21 mouse cellular contexts compared by ENCODE assay signal in genomic region chr6:54118395-54118794, GRCm38 (mm10).
DNase-seq lines count a peak whose midpoint lies in the region; ATAC-seq lines count a peak whose summit lies in the region.
"Had no signal": no experiment of that assay in that cellular context is flagged by ENCODE, and none has a peak within 500 bp of the region (broad histone marks: within the 10 kb centered on the region; RNA-seq: fewer than 3 reads in every experiment).

No protein-coding gene starts in this region.

- no peaks in the 10 kb centered on the region for H3K9me3 ChIP-seq in intestine, embryonic 16.5 days (ENCODE audit: control insufficient read depth, low read length)
- H3K9me3 ChIP-seq: embryonic facial prominence, embryonic 12.5 days; embryonic facial prominence, embryonic 15.5 days; hindbrain, embryonic 12.5 days had no signal

- no peaks in the 10 kb centered on the region for H3K27me3 ChIP-seq in intestine, embryonic 16.5 days (replicated peaks; ENCODE audit: control insufficient read depth, insufficient read depth, low read length)
- H3K27me3 ChIP-seq: embryonic facial prominence, embryonic 12.5 days; embryonic facial prominence, embryonic 15.5 days; hindbrain, embryonic 12.5 days; Patski had no signal

- 80% methylated on average over 3 of the region's 3 CpGs for WGBS in intestine, embryonic 16.5 days

- H3K4me2 ChIP-seq in intestine, embryonic 16.5 days (ENCODE audit: low read depth, low read length): no peak overlapping the region
- H3K4me2 ChIP-seq: embryonic facial prominence, embryonic 12.5 days; embryonic facial prominence, embryonic 15.5 days; heart, embryonic 11.5 days; hindbrain, embryonic 12.5 days had no signal

- peaks cover 9% of the 10 kb centered on the region; the same call in 1 of the 2 replicates for H3K4me1 ChIP-seq in intestine, embryonic 16.5 days (ENCODE audit: control insufficient read depth, insufficient read depth, low read length)
- H3K4me1 ChIP-seq: embryonic facial prominence, embryonic 12.5 days had no signal

- peak; percentile 57 for DNase-seq in cerebellum, adult 9-10 months
- no peak for DNase-seq in cerebellum, postnatal 4 days (ENCODE audit: low spot score in 2 of 2)
- DNase-seq in forelimb bud, embryonic 11.5 days (ENCODE audit: low read depth, low spot score): peak; percentile 27
- no peak for DNase-seq in adrenal gland, adult 18-20 months (ENCODE audit: low spot score in 2 of 2)
- DNase-seq in urinary bladder, adult 18-20 months (ENCODE audit: low spot score in 2 of 2): no peak
- DNase-seq: adrenal gland, adult 2 months; adrenal gland, postnatal 14 days; cerebellum, adult 11 months; forebrain, postnatal 0 days; gastrocnemius, postnatal 25 days; heart, adult 18-20 months; kidney, adult 11 months; kidney, adult 8-10 months had no signal

- no peaks in the 10 kb centered on the region for H3K36me3 ChIP-seq in intestine, embryonic 16.5 days (ENCODE audit: control insufficient read depth, insufficient read depth, low read length)
- H3K36me3 ChIP-seq: embryonic facial prominence, embryonic 12.5 days; embryonic facial prominence, embryonic 15.5 days; hindbrain, embryonic 12.5 days had no signal

- ATAC-seq in intestine, embryonic 16.5 days: no peak
- ATAC-seq: forebrain, embryonic 14.5 days; forebrain, postnatal 0 days; hindbrain, embryonic 16.5 days; Patski had no signal

- no peak overlapping the region for H3K9ac ChIP-seq in intestine, embryonic 16.5 days (ENCODE audit: low read depth, low read length)
- H3K9ac ChIP-seq: embryonic facial prominence, embryonic 12.5 days; embryonic facial prominence, embryonic 15.5 days; forebrain, postnatal 0 days; hindbrain, embryonic 12.5 days had no signal

- H3K27ac ChIP-seq in intestine, embryonic 16.5 days (ENCODE audit: low read length): peak overlapping the region; percentile 70
- H3K27ac ChIP-seq: embryonic facial prominence, embryonic 12.5 days; embryonic facial prominence, embryonic 15.5 days; hindbrain, embryonic 12.5 days had no signal

- H3K4me3 ChIP-seq in intestine, embryonic 16.5 days (ENCODE audit: low read length): no peak overlapping the region
- H3K4me3 ChIP-seq: embryonic facial prominence, embryonic 12.5 days; embryonic facial prominence, embryonic 15.5 days; hindbrain, embryonic 12.5 days had no signal

Comparison
In these comparisons a context has a peak if more than half of its experiments do, and no peak if none do; other contexts are left out.
1. DNase-seq: peak in cerebellum, adult 9-10 months (single experiment) and forelimb bud, embryonic 11.5 days (single experiment); none in cerebellum, postnatal 4 days (0 of 2), adrenal gland, adult 18-20 months (0 of 2) and urinary bladder, adult 18-20 months (0 of 2).